Mouse (Mus musculus): ENCODE data around the gene Fbxw28.
"Not testable (repeated sequence)": the region's sequence is repeated elsewhere in the genome, so short reads cannot be mapped to it uniquely, and the experiment has no call there.

The Fbxw28 gene

GRCm38 (mm10) chr9:109339559-109339958 lies at the start of gene Fbxw28:
TSS of gene Fbxw28 (minus strand) at chr9:109339659.
- DNase-seq (ENCODE audit: low spot score): not testable (repeated sequence)

- DNase-seq (ENCODE audit: low spot score): not testable (repeated sequence)
These were observed 51.9 kb downstream of the Fbxw28 start, which contains the start of gene Fbxw14 for GRCm38 (mm10) chr9:109287576-109287975. TSS of gene Fbxw14 (minus strand) at chr9:109287676.

Measured in ovary, postnatal 36 days (tissue).